Mouse (Mus musculus) heart, adult 2 months (tissue): Measurements from ENCODE around the gene Pir. TPM values are rescaled to one million over a fixed set of nuclear protein-coding genes. Genes with fewer than 3 reads are reported as not detected.
A peak's percentile ranks its signal among the peaks of the same experiment; 100 is the strongest.

Experiments used
- DNase-seq, 2 experiments: peaks; one replicate each; pipeline ENCODE4 v3.0.0; 2021
- H3K27ac ChIP-seq: fragments of 200-600 bp; 2 replicates; pipeline ENCODE4 v1.8.1; 2022
- H3K27me3 ChIP-seq: fragments of 200-500 bp; 2 replicates; pipeline ENCODE4 v1.6.1; 2012; ENCODE audit warnings: mild to moderate bottlenecking, low read length, inconsistent platforms, mixed read lengths; ENCODE audit not compliant: control insufficient read depth, insufficient read depth
- H3K36me3 ChIP-seq: fragments of 200-500 bp; 2 replicates; pipeline ENCODE4 v1.6.1; 2012; ENCODE audit warnings: low read length, inconsistent platforms; ENCODE audit not compliant: control insufficient read depth, insufficient read depth
- H3K4me1 ChIP-seq: fragments of 200-500 bp; 2 replicates; pipeline ENCODE4 v1.6.1; 2011; ENCODE audit warnings: low read length; ENCODE audit not compliant: control insufficient read depth, insufficient read depth
- H3K4me3 ChIP-seq: fragments of 200-600 bp; 2 replicates; pipeline ENCODE4 v1.8.1; 2022
- H3K79me2 ChIP-seq: fragments of 200-500 bp; replicated peaks from 2 replicates; pipeline ENCODE4 v1.6.1; 2012; ENCODE audit warnings: mild to moderate bottlenecking, inconsistent platforms, low read length, moderate library complexity, mixed read lengths; ENCODE audit not compliant: control insufficient read depth, insufficient read depth
- H3K9ac ChIP-seq: fragments of 200-500 bp; 2 replicates; pipeline ENCODE4 v1.6.1; 2012; ENCODE audit warnings: low read depth, mild to moderate bottlenecking, control low read depth, inconsistent platforms, low read length, mixed read lengths
- CTCF ChIP-seq: fragments of 200-600 bp; IDR thresholded peaks from 2 replicates; pipeline ENCODE4 v1.8.1; 2022; ENCODE audit warnings: antibody characterized with exemption, mild to moderate bottlenecking, moderate library complexity
- EP300 ChIP-seq: fragments of 200-500 bp; IDR thresholded peaks from 2 replicates; pipeline ENCODE4 v1.6.1; 2011; ENCODE audit warnings: low read depth, low read length, control low read depth; ENCODE audit not compliant: insufficient read depth
- POLR2A ChIP-seq: fragments of 200-500 bp; IDR thresholded peaks from 2 replicates; pipeline ENCODE4 v1.6.1; 2011; ENCODE audit warnings: mild to moderate bottlenecking, low read depth, low read length, control low read depth; ENCODE audit not compliant: insufficient read depth
- WGBS: fragments of 180-500 bp; shearing (Covaris S2); methylation state at CpG from one replicate; pipeline ENCODE4 v1.1.7; 2018; 5-methylcytosine and 5-hydroxymethylcytosine counted together
- intact Hi-C: fragments of 180-260 bp; cut with DNase I; formaldehyde crosslinking; loops from one replicate; pipeline ENCODE4 v1.15.1; 2025
- polyA plus RNA-seq: library from polyadenylated mRNA; depleted of rRNA; stranded (reverse); fragments of >200 nt; gene quantifications from 2 replicates; pipeline ENCODE4 v1.2.3, GENCODE M21; 2012
- total RNA-seq, 2 experiments: library from RNA; stranded (reverse); gene quantifications; 2 replicates each; pipeline ENCODE4 v1.2.3; 2021

Pir gene
- total and polyA plus RNA-seq, 3 experiments = 2.9 to 6.6 (median 6.3) TPM

GRCm38 (mm10) chrX:164258057-164258456 is 11.1 kb upstream of the Pir start, which contains the start of gene Bmx:
TSS of gene Bmx (minus strand) at chrX:164258193.
- H3K9ac ChIP-seq = no peak within 1 kb of the TSS
- H3K36me3 ChIP-seq = no peaks in the 10 kb centered on the region
- intact Hi-C loops = no loop called here
- WGBS = 42% methylated on average over 8 of the region's 8 CpGs
- 0 out of 2 replicates have a peak within 1 kb of the TSS, but pooled peaks have one; percentile 3 for H3K27ac ChIP-seq
- H3K27me3 ChIP-seq = no peaks in the 10 kb centered on the region
- no peaks in the 10 kb centered on the region; the same call in 1 of the 2 replicates for H3K4me1 ChIP-seq
- peak in 1 of 2 experiments; percentile 6 for DNase-seq
- TF ChIP-seq CTCF = no peak
- no peak for TF ChIP-seq POLR2A
- no peak for TF ChIP-seq EP300
- no peak within 1 kb of the TSS for H3K4me3 ChIP-seq
- H3K79me2 ChIP-seq = no peaks in the 10 kb centered on the region

- no peak overlapping the region for H3K9ac ChIP-seq
- TF ChIP-seq POLR2A = no peak
- TF ChIP-seq CTCF = no peak
- TF ChIP-seq EP300 = no peak
- H3K4me1 ChIP-seq = no peaks in the 10 kb centered on the region; the same call in 1 of the 2 replicates
- no peak for DNase-seq
- H3K4me3 ChIP-seq = no peak overlapping the region
- intact Hi-C loops = no loop called here
- WGBS = 53% methylated on average over 5 of the region's 5 CpGs
- no peaks in the 10 kb centered on the region for H3K36me3 ChIP-seq
- H3K79me2 ChIP-seq = no peaks in the 10 kb centered on the region
- no peaks in the 10 kb centered on the region for H3K27me3 ChIP-seq
- H3K27ac ChIP-seq = no peak overlapping the region
These were observed 10.5 kb upstream of the Pir start for GRCm38 (mm10) chrX:164258662-164259061.

DNA sequence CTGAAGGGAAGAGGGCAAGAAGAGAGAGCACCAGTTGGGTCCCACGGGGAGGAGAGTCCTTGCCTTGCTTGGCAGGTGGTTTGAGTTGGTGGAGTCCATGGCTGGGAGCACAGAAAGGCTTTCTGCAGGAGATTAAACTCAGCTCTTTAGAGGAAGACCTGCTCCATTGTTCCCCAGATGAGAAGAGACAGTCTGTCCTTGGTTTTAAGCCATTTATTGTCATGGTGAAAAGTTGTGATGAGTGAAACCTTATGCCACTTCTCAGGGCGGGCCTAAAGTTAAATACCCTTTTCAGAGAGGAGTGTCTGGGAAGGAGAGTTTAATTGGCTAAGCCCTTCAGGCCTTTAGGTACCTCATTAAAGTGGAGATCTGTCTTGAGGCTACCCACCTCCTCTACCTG is 6.9 kb upstream of the Pir start:
- no peaks in the 10 kb centered on the region for H3K27me3 ChIP-seq
- no peak for DNase-seq
- no peak overlapping the region for H3K4me3 ChIP-seq
- intact Hi-C loops = no loop called here
- H3K36me3 ChIP-seq = no peaks in the 10 kb centered on the region
- no peaks in the 10 kb centered on the region for H3K79me2 ChIP-seq
- no peak for TF ChIP-seq EP300
- TF ChIP-seq CTCF = no peak
- H3K27ac ChIP-seq = no peak overlapping the region
- no peaks in the 10 kb centered on the region; the same call in 1 of the 2 replicates for H3K4me1 ChIP-seq
- WGBS = 73% methylated on average over 2 of the region's 2 CpGs
- no peak overlapping the region for H3K9ac ChIP-seq

- H3K36me3 ChIP-seq = no peaks in the 10 kb centered on the region
- H3K9ac ChIP-seq = no peak overlapping the region
- intact Hi-C loops = no loop called here
- 64% methylated on average over 1 of the region's 1 CpGs for WGBS
- no peaks in the 10 kb centered on the region for H3K79me2 ChIP-seq
- H3K4me1 ChIP-seq = no peaks in the 10 kb centered on the region
- DNase-seq = no peak
- H3K4me3 ChIP-seq = no peak overlapping the region
- TF ChIP-seq POLR2A (no peak), CTCF (no peak), EP300 (no peak)
- H3K27me3 ChIP-seq = no peaks in the 10 kb centered on the region
- no peak overlapping the region for H3K27ac ChIP-seq
These were observed 4.3 kb upstream of the Pir start for GRCm38 (mm10) chrX:164264861-164265260.

DNA sequence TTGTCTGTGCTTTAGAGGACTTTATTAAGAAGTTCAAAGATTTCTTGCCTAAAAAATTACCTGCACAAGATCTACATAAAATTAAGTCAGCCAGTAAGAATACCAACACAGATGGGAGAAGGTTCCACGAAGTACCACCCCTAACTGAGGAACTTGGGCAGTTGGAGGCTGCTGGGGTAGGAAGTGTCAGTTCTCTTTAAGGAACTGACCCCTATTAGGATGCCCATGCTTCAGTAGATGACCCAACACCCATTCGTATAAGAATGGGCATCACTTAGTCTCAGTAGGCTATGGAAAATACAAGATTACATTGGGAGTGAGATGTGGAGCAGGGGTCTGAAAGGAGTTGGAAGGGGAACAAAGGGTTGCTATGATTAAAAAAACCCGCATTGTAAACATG is 1.4 kb downstream of the Pir start:
- no peaks in the 10 kb centered on the region for H3K4me1 ChIP-seq
- H3K9ac ChIP-seq = no peak overlapping the region
- DNase-seq = no peak
- no peak overlapping the region for H3K4me3 ChIP-seq
- WGBS = 83% methylated on average over 3 of the region's 3 CpGs
- no peaks in the 10 kb centered on the region for H3K27me3 ChIP-seq
- H3K79me2 ChIP-seq = no peaks in the 10 kb centered on the region
- no peak overlapping the region for H3K27ac ChIP-seq
- H3K36me3 ChIP-seq = no peaks in the 10 kb centered on the region
- intact Hi-C loops = no loop called here
- TF ChIP-seq POLR2A (no peak), EP300 (no peak), CTCF (no peak)

DNA sequence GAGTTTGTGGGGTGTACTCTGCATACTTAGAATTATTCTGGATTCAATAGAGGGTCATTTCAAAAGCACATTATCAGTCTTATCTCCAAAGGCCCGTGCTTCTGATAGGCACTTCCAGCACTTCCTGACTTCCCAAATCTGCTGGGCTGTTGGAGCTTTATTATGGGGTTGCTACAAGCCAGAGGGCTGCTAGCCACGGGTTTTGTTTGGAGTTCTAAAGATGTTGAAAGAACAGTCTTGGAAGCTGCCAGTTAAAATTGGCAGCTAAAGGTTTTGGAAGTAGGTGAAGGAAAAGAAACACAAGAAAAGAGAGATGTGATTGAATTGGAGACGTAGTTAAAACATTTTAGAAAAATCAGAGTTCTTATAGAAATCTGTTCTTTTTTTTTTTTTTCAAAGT is 6.4 kb downstream of the Pir start:
- H3K4me3 ChIP-seq = no peak overlapping the region
- DNase-seq = peak in 1 of 2 experiments; percentile 11
- H3K27ac ChIP-seq = no peak overlapping the region
- H3K27me3 ChIP-seq = no peaks in the 10 kb centered on the region
- TF ChIP-seq CTCF (no peak), POLR2A (no peak), EP300 (no peak)
- no peaks in the 10 kb centered on the region for H3K79me2 ChIP-seq
- intact Hi-C loops = no loop called here
- H3K9ac ChIP-seq = no peak overlapping the region
- H3K4me1 ChIP-seq = no peaks in the 10 kb centered on the region; the same call in 1 of the 2 replicates
- H3K36me3 ChIP-seq = no peaks in the 10 kb centered on the region
- WGBS = 28% methylated on average over 3 of the region's 3 CpGs
